Mouse (Mus musculus): Measurements from ENCODE around the gene Gm20671. TPM values are rescaled to one million over a fixed set of nuclear protein-coding genes. Genes with fewer than 3 reads are reported as not detected.
A peak's percentile ranks its signal among the peaks of the same experiment; 100 is the strongest.
"Not testable (repeated sequence)": the region's sequence is repeated elsewhere in the genome, so short reads cannot be mapped to it uniquely, and the experiment has no call there.

Gene Gm20671
- not detected in 2 replicates for polyA plus RNA-seq (2014; fragmentation: Nextera tagmentation; extraction: Ambion mirVana)

GRCm38 (mm10) chr5:32827009-32827408, at the start of gene Gm20671:
TSS of gene Gm20671 (minus strand) at chr5:32827109.
- no peak within 1 kb of the TSS for H3K4me2 ChIP-seq
- H3K4me3 ChIP-seq (ENCODE audit: low read depth, low read length) = no peak within 1 kb of the TSS

GRCm38 (mm10) chr5:32872346-32872745, 45.4 kb upstream of the Gm20671 start:
- H3K27me3 ChIP-seq (ENCODE audit: control insufficient read depth, insufficient read depth, low read length) = no peaks in the 10 kb centered on the region
- no peak overlapping the region for H3K4me2 ChIP-seq
- WGBS = 87% methylated on average over 5 of the region's 5 CpGs
- ATAC-seq (ENCODE audit: low FRiP score) (no peak), DNase-seq (ENCODE audit: low spot score, missing footprints) (no peak)
- H3K9ac ChIP-seq (ENCODE audit: low read length) = no peak overlapping the region
- H3K9me3 ChIP-seq (ENCODE audit: control insufficient read depth, low read length) = no peaks in the 10 kb centered on the region
- H3K36me3 ChIP-seq (ENCODE audit: control insufficient read depth, insufficient read depth, low read length) = peaks cover 2% of the 10 kb centered on the region; the same call in 1 of the 2 replicates
- no peak overlapping the region for H3K27ac ChIP-seq (ENCODE audit: low read depth, low read length)
- no peak overlapping the region for H3K4me3 ChIP-seq (ENCODE audit: low read depth, low read length)
- H3K4me1 ChIP-seq (ENCODE audit: control insufficient read depth, insufficient read depth, low read length) = no peaks in the 10 kb centered on the region

More at GRCm38 (mm10) chr5:32827009-32827408, at the start of gene Gm20671:
- Histone ChIP-seq H3K27ac (ENCODE audit: low read depth, low read length) (no peak within 1 kb of the TSS), H3K36me3 (ENCODE audit: control insufficient read depth, insufficient read depth, low read length) (peaks cover 16% of the 10 kb centered on the region), H3K9me3 (ENCODE audit: control insufficient read depth, low read length) (no peaks in the 10 kb centered on the region), H3K4me1 (ENCODE audit: control insufficient read depth, insufficient read depth, low read length) (no peaks in the 10 kb centered on the region), H3K27me3 (ENCODE audit: control insufficient read depth, insufficient read depth, low read length) (no peaks in the 10 kb centered on the region), H3K9ac (ENCODE audit: low read length) (no peak within 1 kb of the TSS)
- 92% methylated on average over 7 of the region's 7 CpGs for WGBS
- DNase-seq (ENCODE audit: low spot score, missing footprints) = no peak
- no peak for ATAC-seq (ENCODE audit: low FRiP score)

GRCm38 (mm10) chr5:32869389-32870024, 42.6 kb upstream of the Gm20671 start:
- Histone ChIP-seq H3K27ac (ENCODE audit: low read depth, low read length) (no peak overlapping the region), H3K9ac (ENCODE audit: low read length) (no peak overlapping the region), H3K9me3 (ENCODE audit: control insufficient read depth, low read length) (no peaks in the 10 kb centered on the region), H3K36me3 (ENCODE audit: control insufficient read depth, insufficient read depth, low read length) (no peaks in the 10 kb centered on the region), H3K4me2 (no peak overlapping the region), H3K27me3 (ENCODE audit: control insufficient read depth, insufficient read depth, low read length) (no peaks in the 10 kb centered on the region), H3K4me1 (ENCODE audit: control insufficient read depth, insufficient read depth, low read length) (peaks cover under 1% of the 10 kb centered on the region; the same call in 1 of the 2 replicates), H3K4me3 (ENCODE audit: low read depth, low read length) (no peak overlapping the region)
- DNase-seq (ENCODE audit: low spot score, missing footprints) (no peak), ATAC-seq (ENCODE audit: low FRiP score) (no peak)
- WGBS = 96% methylated on average over 5 of the region's 5 CpGs

GRCm38 (mm10) chr5:32863253-32864228, 36.6 kb upstream of the Gm20671 start, which contains the start of gene Depdc5:
TSS of gene Depdc5 (plus strand) at chr5:32863701.
- ATAC-seq (ENCODE audit: low FRiP score) (peak; percentile 99), DNase-seq (ENCODE audit: low spot score, missing footprints) (peak; percentile 98)
- no peaks in the 10 kb centered on the region for H3K9me3 ChIP-seq (ENCODE audit: control insufficient read depth, low read length)
- peak within 1 kb of the TSS; percentile 60 for H3K9ac ChIP-seq (ENCODE audit: low read length)
- WGBS = under 1% methylated on average over 57 of the region's 64 CpGs
- peak within 1 kb of the TSS; percentile 69 for H3K4me2 ChIP-seq
- peaks cover 6% of the 10 kb centered on the region for H3K4me1 ChIP-seq (ENCODE audit: control insufficient read depth, insufficient read depth, low read length)
- H3K36me3 ChIP-seq (ENCODE audit: control insufficient read depth, insufficient read depth, low read length) = no peaks in the 10 kb centered on the region
- no peaks in the 10 kb centered on the region for H3K27me3 ChIP-seq (ENCODE audit: control insufficient read depth, insufficient read depth, low read length)
- no peak within 1 kb of the TSS for H3K27ac ChIP-seq (ENCODE audit: low read depth, low read length)
- peak within 1 kb of the TSS; percentile 65 for H3K4me3 ChIP-seq (ENCODE audit: low read depth, low read length)

GRCm38 (mm10) chr5:32862469-32863132, 35.7 kb upstream of the Gm20671 start:
- no peaks in the 10 kb centered on the region for H3K36me3 ChIP-seq (ENCODE audit: control insufficient read depth, insufficient read depth, low read length)
- H3K27ac ChIP-seq (ENCODE audit: low read depth, low read length) = no peak overlapping the region
- H3K4me3 ChIP-seq (ENCODE audit: low read depth, low read length) = no peak overlapping the region
- peaks cover 6% of the 10 kb centered on the region for H3K4me1 ChIP-seq (ENCODE audit: control insufficient read depth, insufficient read depth, low read length)
- no peak for DNase-seq (ENCODE audit: low spot score, missing footprints)
- no peak for ATAC-seq (ENCODE audit: low FRiP score)
- 85% methylated on average over 6 of the region's 6 CpGs for WGBS
- no peaks in the 10 kb centered on the region for H3K27me3 ChIP-seq (ENCODE audit: control insufficient read depth, insufficient read depth, low read length)
- no peak overlapping the region for H3K9ac ChIP-seq (ENCODE audit: low read length)
- peak overlapping the region; percentile 44 for H3K4me2 ChIP-seq
- H3K9me3 ChIP-seq (ENCODE audit: control insufficient read depth, low read length) = no peaks in the 10 kb centered on the region

GRCm38 (mm10) chr5:32861082-32861481, 34.2 kb upstream of the Gm20671 start:
- Histone ChIP-seq H3K9me3 (ENCODE audit: control insufficient read depth, low read length) (no peaks in the 10 kb centered on the region), H3K9ac (ENCODE audit: low read length) (no peak overlapping the region), H3K4me2 (no peak overlapping the region), H3K4me1 (ENCODE audit: control insufficient read depth, insufficient read depth, low read length) (peaks cover 6% of the 10 kb centered on the region), H3K27me3 (ENCODE audit: control insufficient read depth, insufficient read depth, low read length) (no peaks in the 10 kb centered on the region), H3K36me3 (ENCODE audit: control insufficient read depth, insufficient read depth, low read length) (no peaks in the 10 kb centered on the region), H3K27ac (ENCODE audit: low read depth, low read length) (no peak overlapping the region), H3K4me3 (ENCODE audit: low read depth, low read length) (no peak overlapping the region)
- DNase-seq (ENCODE audit: low spot score, missing footprints) (no peak), ATAC-seq (ENCODE audit: low FRiP score) (no peak)
- WGBS = 85% methylated on average over 1 of the region's 1 CpGs

- DNase-seq (ENCODE audit: low spot score, missing footprints) = peak; percentile 95
- WGBS = 4% methylated on average over 6 of the region's 6 CpGs
- H3K4me2 ChIP-seq = peak overlapping the region; percentile 60
These were observed 30.9 kb upstream of the Gm20671 start for GRCm38 (mm10) chr5:32857781-32858220.

GRCm38 (mm10) chr5:32855274-32855673, 28.4 kb upstream of the Gm20671 start:
- not testable (repeated sequence) for H3K27me3 ChIP-seq (ENCODE audit: control insufficient read depth, insufficient read depth, low read length); H3K4me2 ChIP-seq; H3K4me3 ChIP-seq (ENCODE audit: low read depth, low read length); DNase-seq (ENCODE audit: low spot score, missing footprints); H3K36me3 ChIP-seq (ENCODE audit: control insufficient read depth, insufficient read depth, low read length); ATAC-seq (ENCODE audit: low FRiP score); H3K9ac ChIP-seq (ENCODE audit: low read length); H3K9me3 ChIP-seq (ENCODE audit: control insufficient read depth, low read length); H3K27ac ChIP-seq (ENCODE audit: low read depth, low read length)
- 91% methylated on average over 2 of the region's 3 CpGs for WGBS
- peaks cover 12% of the 10 kb centered on the region for H3K4me1 ChIP-seq (ENCODE audit: control insufficient read depth, insufficient read depth, low read length)

More at GRCm38 (mm10) chr5:32857781-32858220, 30.9 kb upstream of the Gm20671 start:
- ATAC-seq (ENCODE audit: low FRiP score) = peak; percentile 23; the same call in 1 of the 2 replicates
- no peaks in the 10 kb centered on the region for H3K27me3 ChIP-seq (ENCODE audit: control insufficient read depth, insufficient read depth, low read length)
- peak overlapping the region; percentile 70 for H3K9ac ChIP-seq (ENCODE audit: low read length)
- H3K4me3 ChIP-seq (ENCODE audit: low read depth, low read length) = peak overlapping the region; percentile 42
- H3K36me3 ChIP-seq (ENCODE audit: control insufficient read depth, insufficient read depth, low read length) = no peaks in the 10 kb centered on the region
- no peak overlapping the region for H3K27ac ChIP-seq (ENCODE audit: low read depth, low read length)
- H3K9me3 ChIP-seq (ENCODE audit: control insufficient read depth, low read length) = no peaks in the 10 kb centered on the region
- peaks cover 5% of the 10 kb centered on the region for H3K4me1 ChIP-seq (ENCODE audit: control insufficient read depth, insufficient read depth, low read length)

Data from midbrain, embryonic 11.5 days (tissue).